Mouse (Mus musculus): ENCODE measurements around the gene Was. TPM values are rescaled to one million over a fixed set of nuclear protein-coding genes. Genes with fewer than 3 reads are reported as not detected.
"Not testable (repeated sequence)": the region's sequence is repeated elsewhere in the genome, so short reads cannot be mapped to it uniquely, and the experiment has no call there.

Was gene
- total RNA-seq, 1 experiment from 2014 or later: 193 TPM

DNA sequence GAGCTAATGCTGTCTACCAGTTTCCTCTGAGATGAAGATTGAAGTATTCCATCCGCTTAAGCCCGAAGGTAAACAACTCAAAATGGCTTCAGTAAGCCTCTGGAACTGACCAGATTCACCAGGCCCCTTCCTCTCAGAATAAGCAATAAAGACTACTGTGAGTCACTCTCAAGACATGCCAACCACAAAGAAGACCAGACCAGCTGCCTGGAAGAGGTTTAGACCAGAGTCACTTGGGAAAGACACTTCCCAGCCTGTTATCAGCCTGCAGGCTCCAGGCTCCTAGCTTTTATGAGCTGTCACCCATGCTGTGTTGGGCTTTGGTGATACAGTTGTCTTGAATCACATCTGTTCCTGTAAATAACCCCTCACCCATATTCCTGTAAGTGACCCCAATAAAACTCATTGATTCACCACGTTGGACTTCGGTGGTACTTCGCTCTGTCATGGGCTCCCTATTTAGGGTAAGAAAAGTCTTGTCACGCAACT lies 5.5 kb downstream of the Was start:
- ATAC-seq (ENCODE audit: extremely low read depth, insufficient number of reproducible peaks, low FRiP score, poor library complexity, severe bottlenecking): no peak

GRCm38 (mm10) chrX:8075104-8075503 lies 15.2 kb downstream of the Was start:
- ATAC-seq (ENCODE audit: extremely low read depth, insufficient number of reproducible peaks, low FRiP score, poor library complexity, severe bottlenecking): no peak

DNA sequence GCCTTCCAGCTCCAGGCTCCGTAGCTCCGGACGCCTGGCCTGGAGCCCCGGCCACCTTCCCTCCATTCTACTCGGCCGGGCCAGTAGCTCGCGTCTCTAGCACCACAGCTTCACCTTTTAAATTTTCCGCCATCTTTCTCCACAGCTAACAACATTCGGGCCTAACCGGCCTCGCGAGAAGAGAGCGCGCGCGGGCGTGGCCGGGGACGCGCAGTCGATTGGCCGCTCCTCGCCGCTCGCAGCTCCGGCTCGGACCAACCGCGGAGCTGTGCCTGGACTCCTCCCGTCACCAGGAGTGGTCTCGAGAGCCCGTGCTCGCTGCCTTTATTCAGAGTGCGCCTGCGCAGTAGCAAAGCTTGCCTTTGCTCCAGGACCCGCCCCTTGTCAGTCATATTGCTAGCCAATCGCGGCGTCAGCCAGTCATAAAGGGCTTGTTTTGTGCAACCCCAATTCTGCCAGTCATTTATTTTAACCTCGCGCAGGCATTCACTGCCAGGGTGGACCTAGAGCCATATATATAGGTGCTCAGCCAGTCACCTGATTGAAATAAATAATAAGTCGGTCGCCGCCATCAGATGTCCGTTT lies 15.8 kb downstream of the Was start, which contains the start of gene Suv39h1:
Gene Suv39h1 (minus strand): TSS at position 331 of the 585 bp plus-strand sequence.
- peak; percentile 98 for ATAC-seq (ENCODE audit: extremely low read depth, insufficient number of reproducible peaks, low FRiP score, poor library complexity, severe bottlenecking)

GRCm38 (mm10) chrX:8073881-8074429 lies 16.3 kb downstream of the Was start:
- ATAC-seq (ENCODE audit: extremely low read depth, insufficient number of reproducible peaks, low FRiP score, poor library complexity, severe bottlenecking): no peak

DNA sequence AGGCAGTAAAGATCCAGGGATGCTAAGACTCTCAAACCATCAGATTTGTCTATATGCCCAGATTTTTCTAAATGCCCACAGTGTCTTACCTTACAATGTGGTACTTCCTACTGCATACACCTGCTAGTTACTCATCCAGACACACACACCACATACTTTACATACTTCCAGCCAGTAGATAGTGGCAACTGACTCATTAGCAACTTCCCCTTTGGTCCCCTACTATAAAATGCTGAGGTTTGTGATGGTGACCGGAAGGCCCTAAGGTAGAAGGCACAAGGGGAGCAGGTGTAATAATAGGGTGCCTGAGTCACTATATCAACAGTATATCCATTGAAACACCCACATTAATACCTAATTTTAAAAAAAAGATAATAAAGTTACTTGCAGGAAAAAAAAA lies 21.1 kb downstream of the Was start:
- no peak for ATAC-seq (ENCODE audit: extremely low read depth, insufficient number of reproducible peaks, low FRiP score, poor library complexity, severe bottlenecking)

GRCm38 (mm10) chrX:8051044-8051781 lies 39.1 kb downstream of the Was start:
- ATAC-seq (ENCODE audit: extremely low read depth, insufficient number of reproducible peaks, low FRiP score, poor library complexity, severe bottlenecking): not testable (repeated sequence)

DNA sequence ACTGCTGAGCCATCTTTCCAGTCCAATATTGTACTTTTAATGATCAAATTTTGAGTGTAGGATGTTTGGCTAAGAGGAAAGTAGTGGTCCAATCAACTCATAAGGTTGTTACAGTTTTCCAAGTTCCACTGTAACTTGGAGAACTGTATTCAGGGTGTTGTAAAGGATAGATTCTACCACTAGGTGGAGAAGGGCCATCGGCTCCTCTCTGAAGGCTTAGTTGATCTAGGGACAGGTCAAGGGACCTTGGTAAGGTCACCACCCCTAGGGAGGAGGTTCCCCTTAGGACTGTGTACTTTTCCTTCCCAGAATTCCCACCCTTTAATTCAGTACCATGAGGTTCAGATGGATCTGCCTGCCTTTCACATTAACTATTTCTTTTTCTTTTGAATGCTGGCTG lies 57.3 kb downstream of the Was start:
- no peak for ATAC-seq (ENCODE audit: extremely low read depth, insufficient number of reproducible peaks, low FRiP score, poor library complexity, severe bottlenecking)

Other genes starting within 250 kb of the Was start
- 200 and 206 TPM in 2 replicates for gene Otud5, start 249.1 kb downstream of the Was start, total RNA-seq (2017)
- gene Pim2, start 212.2 kb downstream of the Was start, total RNA-seq (2017): 9.3 and 9.5 TPM in 2 replicates
- 23.4 and 25.0 TPM in 2 replicates for gene Slc35a2, start 206.5 kb downstream of the Was start, total RNA-seq (2017)
- gene Pqbp1, start 191.2 kb downstream of the Was start, total RNA-seq (2017): 190 and 213 TPM in 2 replicates
- 33.0 and 43.4 TPM in 2 replicates for gene Timm17b, start 191.1 kb downstream of the Was start, total RNA-seq (2017)
- gene Gm10491, start 182.7 kb downstream of the Was start, total RNA-seq (2017): not detected in 2 replicates
- gene Gm10490, start 181.0 kb downstream of the Was start, total RNA-seq (2017): 1.9 TPM in 1 of 2 replicates, not detected in the other
- not detected in 2 replicates for gene Pcsk1n, start 170.7 kb downstream of the Was start, total RNA-seq (2017)
- gene Eras, start 161.9 kb downstream of the Was start, total RNA-seq (2017): not detected in 2 replicates
- 6.4 and 9.7 TPM in 2 replicates for gene Hdac6, start 142.6 kb downstream of the Was start, total RNA-seq (2017)
- gene Gata1, start 112.4 kb downstream of the Was start, total RNA-seq (2017): 1.4 and 2.0 TPM in 2 replicates
- not detected in 2 replicates for gene Glod5, start 72.0 kb downstream of the Was start, total RNA-seq (2017)
- gene Suv39h1, start 15.7 kb downstream of the Was start, total RNA-seq (2017): 19.5 and 22.6 TPM in 2 replicates
- gene Wdr13, start 42.4 kb upstream of the Was start, total RNA-seq (2017): 55.2 and 56.3 TPM in 2 replicates
- gene Rbm3, start 55.4 kb upstream of the Was start, total RNA-seq (2017): 390 and 446 TPM in 2 replicates
- gene Tbc1d25, start 85.7 kb upstream of the Was start, total RNA-seq (2017): 12.0 and 12.8 TPM in 2 replicates
- gene Ebp, start 103.0 kb upstream of the Was start, total RNA-seq (2017): 47.1 and 50.1 TPM in 2 replicates
- gene Porcn, start 116.0 kb upstream of the Was start, total RNA-seq (2017): 0.23 TPM in 1 of 2 replicates, not detected in the other
- gene Ftsj1, start 161.9 kb upstream of the Was start, total RNA-seq (2017): 8.7 and 15.9 TPM in 2 replicates
- gene Slc38a5, start 180.6 kb upstream of the Was start, total RNA-seq (2017): 0.49 TPM in 1 of 2 replicates, not detected in the other
- gene Ssxb10, start 236.9 kb upstream of the Was start, total RNA-seq (2017): not detected in 2 replicates